Mouse (Mus musculus) CH12.LX (cell line): ENCODE data around the gene Gm17079.

Experiments
- CHD1 ChIP-seq: IDR thresholded peaks from 2 replicates; pipeline ENCODE4 v1.6.1; 2012; ENCODE audit warnings: low read depth, low read length, improper control_type of control experiment, inconsistent platforms
- CTCF ChIP-seq, 2 experiments: IDR thresholded peaks in 1 of 2; conservative IDR thresholded peaks in 1 of 2; 2 replicates each; pipeline ENCODE4 v1.5.1; 2011 to 2012; ENCODE audit warnings: low read depth in 2 of 2, low read length in 2 of 2, improper control_type of control experiment in 1 of 2, inconsistent platforms in 1 of 2, mild to moderate bottlenecking in 1 of 2, moderate library complexity in 1 of 2
- E2F4 ChIP-seq: IDR thresholded peaks from 2 replicates; pipeline ENCODE4 v1.6.1; 2011; ENCODE audit warnings: low read depth, low read length, improper control_type of control experiment; ENCODE audit not compliant: insufficient replicate concordance
- EP300 ChIP-seq: IDR thresholded peaks from 2 replicates; pipeline ENCODE4 v1.6.1; 2011; ENCODE audit warnings: low read length, improper control_type of control experiment
- ETS1 ChIP-seq: conservative IDR thresholded peaks from 2 replicates; pipeline ENCODE4 v1.6.1; 2012; ENCODE audit warnings: low read depth, mild to moderate bottlenecking, inconsistent platforms, low read length, improper control_type of control experiment, moderate library complexity
- MAFK ChIP-seq: IDR thresholded peaks from 2 replicates; pipeline ENCODE4 v1.6.1; 2011; ENCODE audit warnings: low read length, improper control_type of control experiment; ENCODE audit not compliant: insufficient replicate concordance
- NRF1 ChIP-seq: IDR thresholded peaks from 2 replicates; pipeline ENCODE4 v1.6.1; 2014; ENCODE audit warnings: low read depth, mild to moderate bottlenecking, inconsistent platforms, low read length, improper control_type of control experiment, moderate library complexity
- POLR2A ChIP-seq: IDR thresholded peaks from 2 replicates; pipeline ENCODE4 v1.6.1; 2011; ENCODE audit warnings: low read depth, mild to moderate bottlenecking, improper control_type of control experiment, low read length
- RCOR1 ChIP-seq: conservative IDR thresholded peaks from 2 replicates; pipeline ENCODE4 v1.6.1; 2012; ENCODE audit warnings: low read depth, mild to moderate bottlenecking, inconsistent platforms, low read length, improper control_type of control experiment
- SMC3 ChIP-seq: IDR thresholded peaks from 2 replicates; pipeline ENCODE4 v1.6.1; 2011; ENCODE audit warnings: low read depth, low read length, improper control_type of control experiment
- TBP ChIP-seq: conservative IDR thresholded peaks from 2 replicates; pipeline ENCODE4 v1.6.1; 2011; ENCODE audit warnings: low read depth, low read length, improper control_type of control experiment
- TCF12 ChIP-seq: IDR thresholded peaks from 2 replicates; pipeline ENCODE4 v1.6.1; 2014; ENCODE audit warnings: low read depth, mild to moderate bottlenecking, inconsistent platforms, low read length, improper control_type of control experiment
- UBTF ChIP-seq: IDR thresholded peaks from 2 replicates; pipeline ENCODE4 v1.6.1; 2012; ENCODE audit warnings: low read depth, mild to moderate bottlenecking, inconsistent platforms, low read length, improper control_type of control experiment, moderate library complexity
- ZNF384 ChIP-seq: IDR thresholded peaks from 2 replicates; pipeline ENCODE4 v1.6.1; 2012; ENCODE audit warnings: low read depth, low read length, improper control_type of control experiment, inconsistent platforms

DNA sequence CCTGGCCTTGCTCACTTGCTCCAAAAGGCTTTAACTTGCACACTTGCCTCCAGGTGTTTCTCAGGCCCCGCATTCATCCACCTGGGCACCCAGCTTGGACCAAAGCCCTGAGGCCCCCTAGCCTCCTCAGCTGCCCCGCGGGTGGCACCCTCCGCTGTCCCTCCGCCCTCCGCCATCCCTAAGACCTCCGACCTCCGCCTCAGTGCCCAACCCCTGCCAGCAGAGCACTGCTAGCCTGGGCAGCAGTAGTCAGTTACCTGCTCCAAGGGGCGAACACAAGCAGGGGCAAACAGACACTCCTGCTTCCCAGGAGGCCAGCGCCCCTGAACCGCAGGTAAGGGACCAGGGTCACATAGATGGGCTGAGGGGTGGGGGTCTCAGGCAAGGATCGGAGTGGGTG is 42.7 kb upstream of the Gm17079 start:
- TF ChIP-seq RCOR1 (no peak), CTCF (conservative IDR thresholded peaks at IDR 0.05 in 1 of 2, IDR thresholded peaks at IDR 0.05 in 1 of 2; ENCODE audit: low read depth in 2 of 2, low read length in 2 of 2) (no peak), POLR2A (no peak), CHD1 (no peak), SMC3 (no peak), NRF1 (no peak), EP300 (no peak), TCF12 (no peak), TBP (no peak), ZNF384 (no peak), E2F4 (no peak), UBTF (no peak), ETS1 (no peak), MAFK (no peak)
